Mouse (Mus musculus): ENCODE data around the gene Gm49325.

Gm49325 gene

DNA sequence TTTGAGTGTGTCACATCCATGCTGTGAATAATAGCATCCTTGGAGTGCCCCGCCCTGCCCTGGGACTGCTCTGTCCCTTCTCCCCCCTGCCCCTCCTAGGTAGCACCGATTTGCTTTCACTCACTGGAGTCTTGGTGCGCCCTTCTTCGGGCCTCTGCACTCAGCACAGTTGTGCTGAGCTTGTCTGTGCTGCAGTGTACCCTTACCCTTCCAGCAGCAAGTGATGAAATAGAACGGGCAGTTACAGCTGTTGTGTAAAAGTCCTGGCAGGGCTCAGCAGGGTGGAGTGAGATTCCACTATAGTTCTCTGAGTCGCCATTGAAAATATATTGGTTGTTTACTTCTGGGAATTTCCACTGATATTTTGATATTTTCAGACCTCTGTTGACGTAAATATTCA lies 20.0 kb downstream of the Gm49325 start:
- DNase-seq (ENCODE audit: low read depth, low spot score), result no peak

DNA sequence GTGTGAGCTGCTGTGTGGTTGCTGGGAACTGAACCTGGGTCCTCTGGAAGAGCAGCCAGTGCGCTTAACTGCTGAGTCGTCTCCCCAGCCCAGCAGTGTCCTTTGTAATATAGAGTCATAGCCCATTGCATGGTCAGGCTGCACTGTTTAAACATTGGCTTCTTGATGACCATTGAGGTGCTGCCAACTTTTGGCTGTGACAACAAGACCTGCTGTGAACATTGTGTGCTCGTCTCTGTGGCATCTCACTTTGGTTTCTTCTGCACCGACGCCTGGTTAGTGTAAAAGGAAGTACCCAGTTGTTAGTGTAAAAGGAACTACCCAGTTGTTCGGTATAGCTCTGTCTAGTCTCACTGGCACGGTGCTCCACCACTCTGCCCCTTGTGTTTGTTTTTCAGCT lies 20.6 kb downstream of the Gm49325 start:
- no peak for DNase-seq (ENCODE audit: low read depth, low spot score)

DNA sequence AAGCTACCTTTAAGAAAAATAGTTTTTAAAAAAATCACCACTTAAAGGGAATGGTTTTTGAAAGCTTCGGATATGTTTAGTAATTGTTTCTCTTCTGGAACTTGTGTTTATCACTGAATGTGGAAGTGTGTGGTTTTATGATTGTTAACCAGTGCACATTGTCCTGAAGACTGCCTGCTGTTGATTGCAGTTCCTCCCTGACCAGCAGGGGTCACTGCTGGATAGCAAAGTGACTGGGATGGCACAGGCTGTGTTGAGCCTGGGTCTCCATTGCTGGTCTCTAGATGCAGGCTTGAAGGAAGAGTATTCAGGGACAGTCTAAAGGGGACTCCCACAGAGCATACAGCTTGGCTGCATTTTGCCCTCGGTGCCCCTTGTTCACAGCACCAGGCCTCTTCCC lies 21.5 kb downstream of the Gm49325 start:
- DNase-seq (ENCODE audit: low read depth, low spot score), result peak; percentile 80

DNA sequence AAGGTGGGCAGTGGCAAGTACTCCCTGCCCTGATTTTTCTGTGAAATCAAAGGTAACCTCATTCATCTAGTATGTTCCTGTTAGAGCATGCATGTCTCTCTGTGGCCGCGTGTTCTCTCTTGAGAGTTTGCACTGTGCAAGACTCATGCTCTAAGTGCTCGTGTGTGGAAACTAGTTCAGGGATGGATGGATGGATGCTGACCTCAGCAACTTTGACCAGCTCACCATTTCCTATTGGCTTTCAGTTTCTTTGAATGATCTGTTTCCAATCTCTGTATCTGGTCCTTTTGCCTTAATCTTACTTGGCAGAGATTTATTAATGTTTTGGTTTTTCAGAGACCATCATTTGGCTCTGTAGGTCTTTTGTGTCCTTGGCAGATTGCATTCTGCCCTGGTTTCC lies 23.2 kb downstream of the Gm49325 start:
- DNase-seq (ENCODE audit: low read depth, low spot score), result no peak

DNA sequence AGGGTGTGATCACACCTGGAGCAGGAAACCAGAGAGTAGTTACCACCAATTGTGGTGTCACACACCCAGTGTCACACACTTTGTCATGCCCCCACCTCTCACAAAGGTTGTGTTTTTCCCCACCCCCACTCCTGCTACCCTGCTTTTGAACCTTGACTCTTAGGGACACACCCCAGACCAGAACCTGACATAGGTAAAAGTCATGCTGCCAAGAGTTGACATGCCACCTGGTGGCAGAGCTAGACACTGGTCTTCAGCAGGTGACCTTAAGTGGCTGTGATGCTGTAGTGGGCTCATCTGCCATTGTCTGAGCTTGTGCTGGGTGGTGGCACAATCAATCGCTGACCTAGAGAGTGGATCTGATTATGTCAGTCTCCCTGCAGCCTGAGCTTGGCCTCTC lies 24.0 kb downstream of the Gm49325 start:
- DNase-seq (ENCODE audit: low read depth, low spot score), result peak; percentile 41

DNA sequence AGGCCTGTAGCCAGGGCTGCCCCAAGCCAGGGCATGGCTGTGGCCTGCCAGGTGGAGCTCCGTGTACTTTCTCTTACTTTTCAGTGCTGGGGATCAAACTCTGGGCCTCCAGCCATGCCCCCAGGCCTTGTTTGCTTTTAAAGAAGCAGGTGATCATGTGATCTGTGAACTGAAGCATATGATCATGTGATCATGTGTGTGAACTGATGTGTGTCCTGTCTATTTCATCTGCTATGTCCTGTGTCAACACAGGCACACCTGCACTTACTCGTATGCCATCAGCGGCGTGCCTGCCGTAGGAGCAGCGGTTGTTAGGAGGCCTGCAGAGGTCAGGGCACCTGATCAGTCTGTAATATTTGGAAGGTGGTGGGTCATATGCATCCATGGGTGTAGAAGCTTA lies 28.0 kb downstream of the Gm49325 start:
- no peak for DNase-seq (ENCODE audit: low read depth, low spot score)

DNA sequence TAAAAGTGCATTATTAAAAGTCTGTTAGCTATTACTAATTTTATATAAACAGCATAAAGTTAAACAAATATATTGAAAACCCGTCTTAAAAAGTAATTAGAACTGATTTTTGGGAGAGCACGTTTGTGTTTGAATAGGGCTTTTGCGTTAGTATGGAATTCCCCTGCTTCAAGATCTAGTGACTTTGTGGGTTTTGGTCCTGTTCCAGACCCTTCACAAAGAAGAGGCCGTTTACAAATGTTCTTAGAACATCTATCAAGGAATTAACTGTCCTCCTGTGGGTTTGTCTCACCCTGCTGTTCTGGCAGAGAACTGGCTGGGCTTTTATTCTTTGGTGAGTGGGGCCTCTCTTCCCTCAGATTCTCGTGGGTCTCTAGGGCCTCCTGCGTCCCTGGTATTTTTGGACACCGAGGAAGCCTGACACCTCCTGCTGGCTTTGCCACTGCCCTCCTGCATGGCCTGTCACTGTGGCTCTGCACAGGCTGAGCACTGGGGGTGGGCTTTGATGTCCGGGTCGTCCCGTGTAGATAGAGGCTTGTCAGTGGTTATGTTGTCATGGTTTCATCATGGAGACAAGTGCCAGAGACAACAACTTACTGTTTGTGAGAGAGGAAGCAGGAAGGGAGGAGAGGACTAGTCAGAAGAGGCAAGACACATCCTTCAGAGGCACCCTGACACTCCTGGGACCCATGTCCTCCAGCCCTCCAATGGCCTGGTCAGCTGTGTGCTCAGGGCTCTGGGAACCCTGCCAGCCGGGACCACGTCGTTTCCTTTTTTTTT lies 28.6 kb downstream of the Gm49325 start:
- DNase-seq (ENCODE audit: low read depth, low spot score), result no peak

DNA sequence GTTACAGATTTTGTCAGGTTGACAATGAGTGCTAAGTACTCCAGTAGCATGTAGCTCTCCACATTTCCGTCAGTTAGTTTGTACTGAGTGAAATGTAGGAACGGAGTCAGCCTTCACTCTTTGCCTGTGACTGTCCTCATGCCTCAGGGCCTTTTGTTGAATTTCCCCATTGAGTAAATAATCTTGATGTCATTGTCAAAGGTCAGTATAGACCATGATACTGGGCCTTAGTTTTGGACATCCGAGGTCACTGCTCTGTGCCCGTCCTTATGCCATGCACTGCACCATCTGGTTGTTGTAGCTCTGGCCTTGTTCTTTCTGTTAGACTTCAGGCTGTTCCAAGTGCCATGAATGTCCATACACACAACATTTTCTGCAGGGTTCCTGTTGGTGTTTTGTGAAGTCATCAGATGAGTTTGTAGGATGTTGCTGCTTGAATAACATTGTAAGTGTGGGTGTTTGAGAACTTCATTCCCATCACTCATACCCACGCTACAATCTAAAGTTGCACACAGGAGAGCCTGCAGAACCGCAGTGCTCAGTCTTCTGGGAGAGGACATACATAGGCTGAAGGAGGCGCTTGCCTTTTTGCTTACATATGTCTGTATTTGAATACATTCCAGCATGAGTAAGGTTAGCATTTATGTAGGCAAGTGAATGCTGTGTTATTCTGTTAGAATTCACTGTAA lies 30.4 kb downstream of the Gm49325 start:
- no peak for DNase-seq (ENCODE audit: low read depth, low spot score)

DNA sequence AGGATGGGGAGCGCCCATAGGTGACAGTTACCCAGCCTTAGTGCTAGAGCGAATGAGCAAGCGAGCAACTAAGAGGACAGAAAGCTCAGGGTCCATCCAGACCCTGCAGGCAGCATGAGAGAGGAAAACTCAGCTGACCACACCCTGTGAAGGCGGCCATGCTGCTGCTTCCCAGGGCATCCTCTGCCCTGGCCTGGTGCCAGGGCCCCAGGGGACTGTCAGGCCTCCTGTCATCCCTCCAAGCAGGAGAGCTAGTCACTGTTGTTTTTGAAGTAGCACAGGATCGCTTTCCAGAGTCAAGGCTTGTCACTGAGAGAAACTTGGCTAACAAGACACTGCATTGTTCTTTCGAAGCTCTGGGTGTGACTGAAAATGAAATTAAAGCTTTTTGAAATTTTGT lies 33.0 kb downstream of the Gm49325 start:
- no peak for DNase-seq (ENCODE audit: low read depth, low spot score)

DNA sequence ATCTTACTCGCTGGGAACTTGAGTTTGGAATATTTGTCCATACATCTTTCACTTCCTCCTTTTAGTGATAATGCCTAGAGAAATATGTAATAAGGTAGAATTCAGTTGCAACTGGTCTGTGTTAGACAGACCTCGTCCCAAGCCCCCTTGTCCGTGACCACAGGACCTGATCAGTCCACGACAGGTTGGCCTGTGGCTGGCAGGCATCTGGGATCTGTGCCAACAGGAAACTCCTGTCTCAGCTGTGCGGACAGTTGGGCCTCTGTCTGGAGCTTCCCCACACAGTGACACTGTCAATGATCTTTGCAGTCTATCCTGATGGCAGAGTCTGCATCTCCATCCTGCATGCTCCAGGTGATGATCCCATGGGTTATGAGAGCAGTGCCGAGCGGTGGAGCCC lies 37.2 kb downstream of the Gm49325 start:
- no peak for DNase-seq (ENCODE audit: low read depth, low spot score)

DNA sequence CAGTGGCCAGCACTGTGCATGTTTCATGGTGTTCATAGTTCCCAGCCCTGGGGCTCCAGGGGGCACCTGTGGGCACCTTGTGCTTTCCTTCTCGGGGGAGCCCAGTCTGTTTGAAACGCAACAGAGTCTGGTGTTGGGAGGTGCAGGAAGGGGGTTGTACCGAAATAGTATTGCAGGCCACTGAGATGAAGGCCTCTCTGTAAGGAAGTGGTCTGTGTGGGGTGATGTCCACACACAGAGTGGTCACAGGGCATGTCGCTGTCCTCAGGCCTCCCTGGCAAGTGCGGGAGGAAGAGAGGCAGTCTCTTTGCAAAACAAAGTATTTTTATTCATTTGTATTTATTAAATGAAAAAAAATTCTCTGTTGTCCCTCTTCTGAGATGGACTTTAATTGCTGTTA lies 39.6 kb downstream of the Gm49325 start:
- no peak for DNase-seq (ENCODE audit: low read depth, low spot score)

DNA sequence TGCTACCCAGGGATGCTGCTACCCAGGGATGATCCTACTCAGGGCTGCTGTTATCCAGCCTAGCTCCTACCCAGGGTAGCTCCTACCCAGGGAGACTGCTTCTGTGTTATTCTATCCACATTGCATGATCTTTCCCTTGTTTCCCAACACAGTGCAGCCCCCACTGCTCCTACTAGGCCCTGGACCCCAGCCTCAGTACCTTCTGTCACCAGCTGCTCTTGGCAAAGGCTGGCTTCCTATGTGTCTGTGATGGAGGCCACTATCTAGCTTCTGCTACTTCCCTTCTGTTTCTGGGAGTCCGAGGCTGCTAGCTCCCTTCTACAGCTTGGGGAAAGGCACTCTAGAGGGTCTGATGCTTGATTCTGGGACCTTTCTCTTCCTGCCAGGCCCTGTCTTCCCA lies 41.5 kb downstream of the Gm49325 start:
- no peak for DNase-seq (ENCODE audit: low read depth, low spot score)

DNA sequence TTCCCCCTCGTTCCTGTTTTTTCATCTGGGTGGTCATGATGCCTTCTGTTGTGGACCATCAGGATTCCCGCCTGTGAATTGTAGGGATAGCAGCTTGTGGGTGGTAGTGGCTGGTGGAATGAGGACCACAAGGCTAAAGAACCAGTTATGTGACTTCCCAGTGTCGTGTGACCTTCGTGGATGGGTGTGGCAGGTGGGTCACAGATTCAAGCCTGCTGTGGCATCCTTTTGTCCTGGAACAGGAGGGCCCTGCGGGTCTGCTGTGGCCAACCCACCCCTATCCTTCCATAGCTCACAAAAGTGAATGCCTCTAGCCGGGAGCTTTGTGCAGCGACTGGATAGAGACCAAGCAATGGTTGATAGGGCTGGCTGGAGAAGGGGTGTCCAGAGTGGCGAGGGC lies 41.9 kb downstream of the Gm49325 start:
- DNase-seq (ENCODE audit: low read depth, low spot score), result no peak

DNA sequence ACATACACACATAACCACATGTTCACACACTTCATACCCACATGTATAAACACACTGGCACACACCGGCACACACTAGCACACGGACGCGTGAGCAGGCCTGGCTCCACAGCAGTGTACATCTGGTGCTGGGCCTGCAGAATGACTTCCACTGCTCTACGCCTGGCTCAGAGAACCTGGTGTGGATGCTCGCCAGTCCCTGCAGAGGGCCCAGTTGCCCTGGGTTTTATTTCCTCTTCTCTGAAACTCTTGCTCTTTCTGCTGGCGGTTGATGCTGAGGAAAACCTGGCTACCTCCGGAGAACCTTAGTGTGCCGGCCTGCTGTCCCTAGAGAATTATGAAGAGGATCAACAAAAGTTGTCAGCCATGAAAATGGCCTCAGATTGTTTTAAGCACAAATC lies 46.0 kb downstream of the Gm49325 start:
- DNase-seq (ENCODE audit: low read depth, low spot score), result no peak

DNA sequence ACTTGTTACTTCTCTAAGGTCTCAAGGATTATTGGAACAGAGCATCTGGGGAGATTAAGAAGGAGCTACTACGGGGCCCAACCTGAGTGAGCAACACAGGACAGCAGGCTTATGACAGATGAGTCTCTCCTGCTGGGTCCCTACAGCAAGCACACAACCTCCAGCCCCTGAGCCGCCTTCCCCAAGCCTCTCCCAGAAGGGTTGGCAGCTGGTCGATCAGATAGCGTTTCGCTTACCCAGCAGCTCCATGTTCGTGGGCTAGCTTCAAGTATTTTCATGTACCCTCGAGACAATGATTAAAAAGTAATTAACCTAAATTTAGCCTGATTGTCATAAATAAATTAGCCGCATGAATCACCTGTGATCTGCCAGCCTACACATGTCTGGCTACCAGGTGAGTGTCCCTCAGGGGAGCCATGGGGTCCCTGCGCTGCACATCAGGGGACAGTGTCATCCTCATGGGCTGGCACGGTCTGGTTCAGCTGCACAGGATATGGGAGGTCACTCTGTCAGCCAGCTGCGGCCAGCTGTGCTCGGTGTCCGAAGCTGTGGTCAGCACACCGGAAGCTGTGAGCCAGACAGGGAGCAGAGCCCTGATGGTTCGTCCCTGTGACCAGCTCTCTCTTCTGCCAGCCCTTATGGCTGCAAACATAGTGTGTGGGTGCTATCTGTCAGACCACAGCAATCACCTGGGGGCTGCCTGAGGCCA lies 52.4 kb downstream of the Gm49325 start:
- DNase-seq (ENCODE audit: low read depth, low spot score), result no peak

DNA sequence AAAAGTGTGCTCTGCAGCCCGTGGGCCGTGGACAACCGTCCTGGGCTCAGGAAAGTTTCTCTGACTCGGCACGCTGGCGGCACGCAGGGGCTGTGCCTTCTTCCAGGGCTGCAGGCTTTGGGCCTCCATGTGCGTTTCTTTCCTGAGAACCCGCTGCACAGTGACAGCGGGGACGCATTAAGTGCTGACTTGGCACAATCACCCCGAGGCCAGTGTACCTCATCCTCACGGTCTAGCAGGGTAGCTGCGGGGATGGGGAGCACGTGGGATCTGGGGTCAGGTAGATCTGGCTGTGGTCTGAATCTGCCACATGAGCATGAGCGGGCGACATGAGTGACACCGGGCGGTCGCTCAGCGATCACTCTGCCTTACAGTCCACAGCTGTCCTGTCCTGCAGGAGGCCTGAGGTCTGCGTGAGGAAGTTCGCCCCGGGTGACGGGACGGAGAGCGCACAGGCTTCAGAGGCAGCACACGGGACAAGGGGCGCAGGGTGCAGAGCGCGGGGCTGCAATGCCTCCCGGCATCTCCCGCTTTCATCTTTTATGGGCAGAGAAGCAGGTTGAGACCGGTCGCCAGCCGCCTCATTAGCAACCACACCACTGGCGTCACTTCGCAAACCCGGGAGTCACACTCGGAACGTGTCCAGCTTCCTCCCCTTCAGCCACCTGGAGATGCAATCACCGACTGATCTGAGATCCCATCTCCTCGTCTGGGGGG lies 58.1 kb downstream of the Gm49325 start:
- peak; percentile 25 for DNase-seq (ENCODE audit: low read depth, low spot score)

DNA sequence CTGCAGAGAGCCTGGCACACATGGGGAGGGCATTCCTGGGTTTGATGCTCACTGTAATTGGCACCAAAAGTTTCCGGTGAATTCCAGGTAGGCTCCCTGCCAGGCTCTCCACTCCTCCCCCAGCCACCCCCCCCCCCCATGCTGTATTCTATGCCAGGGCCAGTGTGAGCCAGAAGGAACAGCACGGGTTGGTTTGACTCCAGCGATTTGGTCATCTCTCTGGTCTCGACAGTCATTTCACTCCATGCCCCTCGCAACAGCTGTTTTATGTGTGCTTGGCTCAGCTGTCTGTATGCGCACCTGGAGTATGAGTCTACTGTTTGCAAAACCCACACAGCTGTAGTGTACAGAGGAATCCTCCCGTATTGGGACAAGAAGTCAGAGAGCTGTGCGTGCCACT lies 60.3 kb downstream of the Gm49325 start:
- DNase-seq (ENCODE audit: low read depth, low spot score), result no peak

DNA sequence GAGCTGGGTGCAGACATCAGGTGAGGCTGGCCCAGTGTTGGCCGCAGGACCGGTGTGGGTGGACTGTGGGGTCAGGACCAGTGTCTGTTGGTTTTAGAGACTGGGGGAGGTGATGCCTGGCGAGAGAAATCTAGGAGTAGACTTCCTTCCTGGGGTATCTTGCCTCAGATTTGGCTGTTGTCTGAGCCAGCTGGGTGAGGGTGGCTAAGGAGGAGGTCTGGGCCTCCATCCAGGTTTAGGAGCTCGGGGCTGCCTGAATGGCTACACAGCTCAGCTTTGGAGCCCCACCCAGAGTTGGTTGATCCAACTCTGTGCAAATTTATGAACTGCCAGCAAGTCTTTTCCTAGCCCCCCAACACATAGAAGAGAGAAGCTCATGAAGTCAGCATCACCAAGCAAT lies 61.4 kb downstream of the Gm49325 start:
- DNase-seq (ENCODE audit: low read depth, low spot score), result no peak

DNA sequence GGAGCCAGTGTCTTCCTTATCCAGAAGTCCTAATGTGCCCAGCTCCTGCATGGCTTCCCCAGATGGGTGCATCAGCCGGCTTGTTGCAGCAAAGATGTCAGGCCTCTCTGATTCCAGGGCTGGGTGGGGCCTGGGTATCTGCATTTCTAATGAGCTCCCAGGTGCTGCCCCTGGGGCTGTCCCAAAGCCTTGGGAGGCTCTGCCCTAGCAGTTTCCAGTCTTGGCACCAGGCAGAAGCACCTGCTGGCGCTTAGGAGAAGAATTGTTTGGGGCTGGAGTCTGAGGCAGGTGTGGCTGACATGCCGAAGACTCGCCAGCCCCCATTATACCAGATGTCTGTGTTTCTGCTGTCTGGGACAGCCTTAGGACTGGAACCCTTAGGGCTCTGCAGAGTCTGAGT lies 64.7 kb downstream of the Gm49325 start:
- DNase-seq (ENCODE audit: low read depth, low spot score), result no peak

DNA sequence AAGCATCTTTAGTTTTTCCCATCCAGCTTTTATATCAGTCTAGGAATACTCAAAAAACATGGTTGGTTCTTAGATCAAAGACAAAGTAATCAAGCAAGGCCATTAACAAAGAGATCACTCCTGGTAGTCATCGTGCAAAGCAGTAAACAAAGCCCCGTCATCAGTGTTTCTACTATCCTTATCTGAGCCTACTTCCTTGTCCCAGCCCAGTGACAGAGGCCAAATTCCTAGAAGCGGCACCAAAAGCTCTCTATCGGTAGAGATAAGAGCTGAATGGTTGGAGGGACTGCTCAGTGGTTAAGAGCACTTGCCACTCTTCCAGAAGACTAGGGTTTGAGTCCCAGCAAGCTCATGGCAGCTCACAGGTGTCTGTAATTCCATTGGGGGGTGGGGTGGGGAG lies 65.5 kb downstream of the Gm49325 start:
- DNase-seq (ENCODE audit: low read depth, low spot score), result no peak

DNA sequence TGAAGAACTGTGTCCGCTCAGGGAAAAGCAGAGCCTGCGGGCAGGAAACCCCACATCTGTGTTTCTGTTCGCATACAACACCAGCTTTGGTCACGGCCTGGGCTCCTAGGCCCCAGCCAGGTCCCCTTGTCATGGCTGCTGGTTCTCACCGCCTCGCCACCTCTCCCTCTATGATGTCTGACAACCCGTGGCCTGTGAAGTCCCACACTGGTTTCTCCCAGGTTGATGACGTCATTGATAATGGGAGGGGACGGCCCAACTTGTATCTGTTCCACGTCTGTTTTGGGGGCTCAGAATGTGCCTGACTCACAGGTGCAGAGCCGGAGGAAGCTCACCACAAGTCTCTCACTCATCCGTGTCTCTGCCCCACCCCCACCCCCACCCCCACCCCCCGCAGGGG lies 67.8 kb downstream of the Gm49325 start:
- DNase-seq (ENCODE audit: low read depth, low spot score), result no peak

DNA sequence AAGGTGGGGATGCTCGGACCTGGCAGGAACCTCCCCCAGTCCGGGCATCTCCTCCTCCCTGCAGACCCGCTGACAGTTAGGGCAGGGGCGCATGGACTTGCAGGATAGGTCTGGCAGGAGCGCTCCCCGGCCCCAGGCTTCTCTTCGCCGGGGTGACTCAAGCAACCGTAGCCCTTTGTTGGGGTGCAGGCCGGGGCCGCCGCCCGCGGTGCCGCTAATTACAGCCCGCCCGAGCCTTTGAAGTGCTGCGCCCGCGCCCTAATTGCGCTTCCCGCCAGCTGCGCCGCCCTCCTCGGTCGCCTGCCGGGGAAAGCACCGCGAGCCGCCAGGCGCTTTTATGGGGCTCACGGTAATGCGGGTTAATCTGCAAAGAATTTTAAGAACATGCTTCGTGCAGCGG lies 71.6 kb downstream of the Gm49325 start:
- DNase-seq (ENCODE audit: low read depth, low spot score), result no peak

Data from ES-CJ7 (cell line).